Mouse (Mus musculus) urinary bladder, postnatal 36 days (tissue): ENCODE data around the gene Ube4a.

Experiments
- DNase-seq, 2 experiments: peaks; one replicate each; pipeline ENCODE4 v3.0.0; 2022; ENCODE audit warnings: low spot score in 2 of 2, mixed read lengths in 1 of 2

The Ube4a gene

GRCm38 (mm10) chr9:44965126-44965832 is at the start of gene Ube4a:
TSS of gene Ube4a (minus strand) at chr9:44965600.
- peak; percentile 99 to 100 for DNase-seq

GRCm38 (mm10) chr9:45014879-45015278 is 49.5 kb upstream of the Ube4a start:
- DNase-seq: no peak

DNA sequence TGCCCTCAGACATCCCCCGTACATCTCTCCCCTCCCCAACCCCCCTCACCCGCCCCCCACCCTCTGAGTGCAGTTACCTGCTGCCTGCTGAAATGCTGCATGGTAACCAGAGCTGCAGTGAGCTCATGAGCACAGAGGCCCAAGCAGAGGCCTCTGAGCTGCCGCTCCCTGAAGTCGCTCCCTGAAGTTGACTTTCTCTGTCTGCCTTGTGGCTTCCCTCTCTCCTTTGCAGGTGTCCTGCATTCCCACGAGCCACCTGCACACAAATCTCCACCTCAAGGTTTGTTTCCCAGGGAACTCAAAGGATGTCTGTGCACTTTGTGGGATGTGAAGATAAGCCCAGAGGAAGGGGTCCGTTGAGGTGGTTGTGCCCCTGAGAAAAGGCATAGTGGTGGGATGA is 45.9 kb upstream of the Ube4a start:
- no peak for DNase-seq

DNA sequence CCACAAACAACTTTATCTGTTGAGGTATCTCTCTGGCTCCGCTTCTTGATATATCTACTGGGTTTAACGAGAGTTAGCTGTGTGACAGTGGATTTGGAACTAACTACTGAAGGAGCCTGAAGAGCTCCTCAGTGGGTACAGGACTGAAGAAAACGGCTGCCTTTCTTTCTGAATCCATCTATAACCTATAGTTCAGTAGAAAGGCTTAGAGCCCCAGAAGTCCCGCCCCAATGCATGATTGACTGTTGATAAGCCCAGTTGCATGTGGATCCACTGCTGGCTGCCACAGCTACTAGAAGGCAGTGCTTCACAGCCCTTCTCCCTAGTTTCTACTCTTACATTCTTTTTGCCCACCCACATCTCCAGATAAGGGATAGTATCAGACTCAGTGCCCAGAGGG is 45.1 kb upstream of the Ube4a start:
- DNase-seq: no peak

DNA sequence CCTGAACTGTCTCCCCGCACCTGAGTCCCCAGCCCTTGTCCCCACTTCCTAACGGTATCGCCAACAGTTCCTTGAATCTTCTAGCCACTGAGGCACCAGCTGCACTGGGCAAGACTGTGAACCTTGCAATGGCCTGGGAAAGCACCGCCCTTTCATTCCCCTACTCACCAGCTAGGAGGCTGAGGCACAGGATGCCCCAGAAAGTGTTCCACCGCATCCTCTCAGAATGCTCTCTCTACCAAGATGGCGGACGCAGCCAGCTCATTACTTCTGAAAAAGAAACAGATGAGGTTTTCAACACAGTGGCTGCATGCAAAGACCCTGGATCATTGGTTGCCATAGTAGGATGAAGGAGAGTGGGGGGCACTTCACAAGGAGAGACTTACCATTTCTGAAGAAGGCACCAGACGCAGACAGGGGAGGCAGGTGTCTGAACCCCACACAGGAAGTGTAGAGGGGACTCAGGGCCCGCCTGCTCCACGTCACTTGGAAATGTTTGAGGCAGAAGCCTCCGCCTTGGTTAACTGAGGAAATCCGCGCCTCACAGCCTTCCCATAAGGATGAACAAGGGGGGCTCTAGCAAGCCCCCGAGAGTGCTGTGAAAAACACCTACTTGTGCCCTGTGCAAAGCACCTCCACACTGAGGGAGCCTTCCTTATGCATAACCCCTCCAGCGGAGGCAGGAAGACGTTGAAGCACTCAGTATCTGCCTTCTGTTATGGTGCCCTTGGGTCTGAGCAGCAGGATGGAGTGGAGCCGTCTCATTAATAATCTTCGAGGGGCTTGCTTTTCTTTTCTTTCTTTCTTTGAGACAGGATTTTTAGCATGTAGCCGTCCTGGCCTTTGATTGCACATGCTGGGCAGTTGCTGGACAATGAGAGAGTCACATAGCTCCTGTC is 44.0 kb upstream of the Ube4a start, which contains the start of gene Cd3e:
Cd3e (minus strand) TSS at position 448 of the 899 bp plus-strand sequence.
- DNase-seq: no peak

- no peak for DNase-seq
Observed at GRCm38 (mm10) chr9:45008342-45008741, 42.9 kb upstream of the Ube4a start.

DNA sequence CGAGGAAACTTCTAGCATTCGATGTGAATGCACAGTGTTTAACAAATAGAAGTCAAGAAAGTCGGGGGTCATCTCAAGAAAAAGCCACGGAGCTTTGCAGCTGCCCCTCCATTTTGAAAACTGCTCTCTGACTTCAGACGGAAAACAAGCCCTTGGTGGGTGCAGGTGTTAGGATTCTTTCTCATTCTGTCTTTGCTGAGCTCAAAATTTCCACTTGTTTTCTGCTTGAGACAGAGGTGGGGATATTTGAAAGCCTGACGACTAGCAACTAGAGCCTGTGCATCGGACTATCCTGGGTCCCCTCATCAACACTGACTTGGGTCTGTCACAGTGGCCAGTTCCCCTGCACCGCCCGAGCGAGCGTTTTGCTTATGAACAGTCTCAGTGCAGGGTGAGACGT is 42.0 kb upstream of the Ube4a start:
- DNase-seq: no peak

GRCm38 (mm10) chr9:45000249-45000648 is 34.8 kb upstream of the Ube4a start:
- no peak for DNase-seq

DNA sequence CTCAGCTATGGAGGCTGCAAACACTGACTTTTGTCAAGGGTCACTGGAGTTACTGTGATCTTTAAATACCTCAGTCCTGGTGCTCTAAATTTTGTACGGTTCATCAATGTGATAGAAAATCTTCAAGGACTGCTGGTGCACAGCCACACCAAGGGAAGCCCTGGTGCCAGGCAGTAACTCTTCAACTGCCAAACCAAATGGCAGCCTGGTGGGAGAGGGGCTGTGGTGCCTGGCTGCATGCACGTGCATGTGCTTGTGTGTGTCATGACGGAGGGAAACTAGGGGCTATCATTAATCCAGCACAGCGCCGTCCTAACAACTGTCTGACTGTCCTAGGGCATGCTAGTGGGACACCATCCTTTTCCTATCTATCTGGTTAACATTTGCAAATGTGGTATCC is 34.4 kb upstream of the Ube4a start:
- no peak for DNase-seq

GRCm38 (mm10) chr9:44999171-44999570 is 33.8 kb upstream of the Ube4a start:
- DNase-seq: no peak

DNA sequence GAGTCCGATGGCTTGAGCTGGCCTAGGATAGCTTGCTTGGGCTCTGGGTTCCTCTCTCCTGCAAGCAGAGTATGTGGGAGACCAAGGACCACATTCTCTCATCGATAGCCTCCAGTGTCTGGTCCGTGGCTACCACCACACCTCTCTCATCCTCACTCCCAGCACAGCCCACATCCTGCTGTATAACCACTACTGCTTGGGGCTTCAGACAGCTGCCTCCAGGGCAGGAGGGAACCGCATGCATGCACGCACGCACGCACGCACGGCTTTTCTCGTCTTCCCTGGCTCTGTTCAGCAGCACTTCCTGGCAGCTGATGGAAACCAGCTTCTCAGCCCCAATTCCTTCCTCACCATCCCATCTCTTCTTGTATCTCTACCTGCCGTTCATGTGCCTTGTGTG is 32.7 kb upstream of the Ube4a start:
- no peak for DNase-seq

DNA sequence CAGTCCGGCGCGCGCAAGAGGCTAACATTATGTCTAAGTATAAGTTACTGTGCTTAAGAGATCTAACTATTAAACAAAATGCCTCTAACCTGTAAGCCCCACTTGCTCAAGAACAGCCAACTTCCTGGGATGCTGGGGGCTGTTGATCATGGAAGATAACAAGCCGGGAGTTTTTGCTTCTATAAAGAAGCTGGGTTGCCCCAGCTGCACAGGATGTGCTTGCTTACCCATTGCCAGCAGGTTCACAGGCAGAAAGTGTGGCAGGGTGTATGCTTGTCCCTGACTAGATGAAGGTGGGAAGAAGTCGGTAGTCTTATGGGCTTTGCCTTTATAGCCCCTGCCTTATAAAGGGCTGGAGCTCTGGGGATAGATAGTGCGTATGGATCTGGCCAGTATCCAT is 31.2 kb upstream of the Ube4a start:
- DNase-seq: no peak

DNA sequence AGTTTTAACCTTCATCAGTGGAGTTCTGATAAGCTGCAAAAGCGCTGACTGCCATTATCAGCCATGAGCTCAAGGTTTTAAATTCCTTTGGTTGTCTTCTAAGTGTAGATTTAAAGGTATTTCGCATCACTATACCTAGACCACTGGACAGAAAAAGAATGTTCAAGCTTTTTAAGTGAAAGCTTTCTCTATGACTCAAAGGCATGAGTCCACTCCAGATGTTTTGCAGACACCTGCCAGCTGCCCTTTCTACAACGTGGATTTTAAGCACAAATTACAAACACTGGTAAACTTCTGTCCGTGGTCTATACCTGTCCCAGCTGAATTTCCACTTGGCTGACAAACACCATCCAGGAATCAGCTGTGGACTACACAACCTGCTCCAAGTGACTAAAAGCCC is 29.6 kb upstream of the Ube4a start:
- DNase-seq: no peak

DNA sequence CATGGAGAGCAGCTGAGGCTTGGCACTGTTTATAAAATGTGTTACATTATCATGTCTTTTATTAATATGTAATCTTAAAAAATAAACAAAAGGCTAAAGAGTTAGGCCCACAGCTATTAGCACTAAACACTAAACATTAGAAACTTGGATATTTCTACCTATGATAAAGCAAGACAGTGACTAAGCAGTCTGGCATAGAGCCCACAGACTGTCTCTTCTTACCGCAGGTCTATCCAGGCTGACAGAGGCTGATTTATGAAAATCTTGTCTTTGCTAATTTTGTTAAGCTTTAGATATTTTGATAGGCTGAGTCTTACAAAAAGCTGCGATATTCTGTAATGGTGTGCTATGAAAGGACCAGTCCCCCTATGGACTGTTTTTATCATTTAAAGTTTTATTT is 27.9 kb upstream of the Ube4a start:
- no peak for DNase-seq

DNA sequence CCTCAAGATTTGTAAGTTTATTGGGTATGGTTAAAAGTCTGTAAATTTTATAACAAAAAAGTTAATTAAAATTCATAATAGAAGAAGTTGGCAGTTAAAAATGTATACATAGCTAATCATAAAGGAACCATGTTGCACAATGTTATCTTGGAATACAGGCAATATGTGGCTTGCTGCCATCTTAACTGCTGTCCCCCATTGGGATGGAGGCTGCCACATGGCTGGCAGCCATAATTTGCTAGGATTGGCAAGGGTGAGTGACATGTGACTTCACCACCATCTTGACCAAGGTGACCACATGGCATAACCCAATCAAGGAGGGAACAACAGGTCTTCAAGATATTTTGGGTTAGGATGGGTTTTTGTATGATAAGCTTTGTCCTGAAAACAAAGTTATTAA is 26.9 kb upstream of the Ube4a start:
- no peak for DNase-seq

- no peak for DNase-seq
Observed at GRCm38 (mm10) chr9:44991821-44992220, 26.4 kb upstream of the Ube4a start.

DNA sequence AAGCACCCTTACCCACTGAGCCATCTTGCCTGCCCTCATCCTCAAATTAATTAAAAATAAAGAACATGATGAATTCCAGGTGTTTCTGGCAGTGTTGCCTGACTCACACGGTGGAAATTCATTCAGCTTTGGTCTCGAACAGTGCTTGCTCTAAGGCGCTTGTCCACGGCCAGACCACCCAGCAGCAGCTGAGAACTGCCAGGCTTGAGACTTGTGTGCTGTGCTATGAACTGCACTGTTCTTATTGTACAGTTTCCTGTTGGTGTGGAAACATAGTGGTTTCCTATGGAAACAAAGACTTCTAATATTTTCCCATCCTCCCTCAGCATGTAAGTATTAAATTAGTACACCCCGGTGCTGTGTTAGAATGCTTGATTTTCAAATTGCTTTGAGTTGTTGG is 21.6 kb upstream of the Ube4a start:
- no peak for DNase-seq

- DNase-seq: no peak
Observed at GRCm38 (mm10) chr9:44986242-44986781, 20.9 kb upstream of the Ube4a start.

DNA sequence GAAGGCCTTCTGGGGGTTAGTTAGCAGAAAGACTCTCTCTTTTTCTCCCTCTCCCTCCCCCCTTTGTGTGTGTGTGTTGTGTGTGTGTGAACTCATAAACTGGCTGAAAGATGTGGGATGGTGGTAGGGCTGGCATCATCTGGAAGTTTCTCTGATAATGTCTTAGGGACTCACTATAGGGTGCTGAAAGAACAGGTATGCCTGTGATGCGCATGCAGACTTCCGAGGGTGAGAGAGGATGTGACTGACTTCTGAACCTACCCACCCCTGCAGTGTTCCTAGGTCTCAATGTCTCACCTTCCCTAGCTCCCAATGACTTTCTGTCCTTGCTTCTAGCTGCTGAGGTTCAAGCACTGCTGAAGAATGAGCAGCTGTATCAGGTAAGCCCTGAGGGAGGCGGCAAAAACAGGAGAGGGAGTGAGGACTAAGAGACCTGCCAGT is 20.3 kb upstream of the Ube4a start:
- no peak for DNase-seq

DNA sequence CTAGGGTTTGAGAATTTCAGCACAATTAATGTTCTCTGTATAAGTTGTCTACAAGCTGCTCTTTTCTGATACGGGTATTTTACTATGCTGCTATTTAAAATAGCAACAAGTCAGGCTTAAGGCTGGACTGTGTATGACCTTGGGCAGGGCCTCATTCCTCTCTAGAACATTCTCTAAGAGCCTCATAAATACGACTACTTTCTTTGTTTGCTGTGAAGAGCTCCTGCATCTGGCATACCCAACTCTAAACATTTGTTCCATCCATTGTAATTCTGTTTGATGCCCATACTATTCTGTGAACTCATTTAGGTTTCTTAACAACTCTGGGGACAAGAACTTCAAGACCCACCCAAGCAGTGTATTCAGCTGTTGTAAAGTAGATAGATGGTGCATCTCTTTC is 17.6 kb upstream of the Ube4a start:
- DNase-seq: no peak

GRCm38 (mm10) chr9:44982531-44982930 is 17.1 kb upstream of the Ube4a start:
- DNase-seq: no peak

- no peak for DNase-seq
Observed at GRCm38 (mm10) chr9:44982081-44982480, 16.7 kb upstream of the Ube4a start.

DNA sequence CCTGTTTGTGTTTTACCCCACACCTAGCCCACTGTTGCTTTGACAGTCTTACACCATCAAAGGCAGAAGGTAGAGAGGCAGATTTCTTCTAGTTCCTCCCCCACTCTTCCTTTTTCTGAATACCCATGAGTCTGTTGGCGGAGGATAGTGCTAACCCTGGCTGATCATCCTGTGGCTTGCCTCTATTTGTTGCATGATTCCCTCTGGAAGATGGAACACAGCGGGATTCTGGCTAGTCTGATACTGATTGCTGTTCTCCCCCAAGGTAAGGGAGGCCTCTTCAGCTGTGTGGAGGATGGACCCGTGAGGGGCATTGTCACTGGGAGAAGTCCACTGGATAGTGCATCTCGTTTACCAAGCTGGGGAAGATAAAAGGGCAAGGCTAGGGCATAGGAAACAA is 16.3 kb upstream of the Ube4a start, which contains the start of gene Cd3d:
Cd3d (plus strand) TSS at position 111 of the 400 bp plus-strand sequence.
- DNase-seq: no peak
